Mouse (Mus musculus) embryo, embryonic 11.5 days (tissue): ENCODE data around the gene Adm2.

Experiments
- DNase-seq: peaks from one replicate; pipeline ENCODE4 v3.0.0-alpha.2; 2012; ENCODE audit warnings: low read depth, low spot score

Adm2 gene

DNA sequence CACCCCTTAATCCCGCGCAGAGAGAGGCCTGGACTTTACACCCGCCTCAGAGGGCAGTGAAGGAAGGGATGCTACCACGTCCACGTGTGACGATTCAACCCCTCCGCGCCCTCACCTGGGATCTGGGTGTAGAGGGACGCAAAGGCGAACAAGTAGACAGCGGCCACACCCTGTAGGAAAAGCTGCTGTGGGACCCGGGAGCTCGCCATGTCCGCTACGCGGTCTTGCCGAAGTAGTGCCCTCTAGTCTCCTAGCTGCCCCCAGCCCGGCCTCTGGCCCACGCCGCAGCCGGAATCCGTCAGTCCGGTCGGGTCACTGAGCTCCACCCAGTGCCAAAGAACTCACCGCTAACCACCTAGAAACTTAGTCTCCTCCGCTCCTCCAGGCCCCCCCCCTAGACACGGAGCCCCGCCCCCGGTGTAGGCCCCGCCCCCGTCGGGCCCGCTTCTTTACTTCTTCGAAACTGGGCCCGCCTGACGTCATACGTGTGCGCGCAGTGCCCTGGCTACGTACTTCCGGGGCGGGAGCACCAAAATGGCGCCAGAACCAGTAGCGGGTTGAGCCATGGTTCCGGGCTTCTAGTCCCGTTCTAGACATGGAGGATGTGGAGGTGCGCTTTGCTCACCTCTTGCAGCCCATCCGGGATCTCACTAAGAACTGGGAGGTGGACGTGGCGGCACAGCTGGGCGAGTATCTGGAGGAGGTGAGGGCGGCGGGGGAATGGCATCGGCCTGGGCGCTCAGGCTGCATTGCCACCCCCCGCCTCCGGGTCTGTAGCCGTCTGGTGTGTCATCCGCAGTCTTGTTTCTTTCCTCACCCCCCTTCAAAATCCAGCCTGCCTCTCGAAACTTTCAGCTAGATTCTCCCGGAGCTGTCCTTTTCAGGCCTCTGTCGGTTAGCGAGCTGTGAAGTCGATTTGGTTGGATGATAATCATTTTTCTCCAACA, 33.0 kb downstream of the Adm2 start, which contains the start of the genes Lmf2 and Ncaph2:
Gene Lmf2, minus strand, starts transcription at position 419 of the 947 bp plus-strand sequence.
Gene Ncaph2, plus strand, starts transcription at position 479 of the 947 bp plus-strand sequence.
- peak; percentile 94 for DNase-seq

DNA sequence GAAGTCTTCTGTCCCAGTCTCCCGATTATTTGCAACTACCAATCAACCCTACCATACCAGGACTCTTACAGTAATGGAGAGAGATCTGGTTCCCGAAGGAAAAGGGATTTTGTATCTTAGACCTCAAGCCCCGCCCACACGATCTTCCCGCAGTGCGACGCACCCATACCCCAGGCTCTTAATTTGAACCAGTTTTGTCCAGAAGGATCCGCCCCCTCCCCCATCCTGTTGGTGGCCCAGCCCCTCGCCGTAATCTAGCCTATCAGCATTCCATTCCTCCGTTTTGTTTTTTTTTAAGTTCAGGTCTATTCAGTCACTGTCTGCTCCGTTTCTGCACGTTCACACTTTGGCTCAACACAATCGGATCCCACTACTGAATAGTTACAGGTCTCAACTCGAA, 33.9 kb downstream of the Adm2 start:
- peak; percentile 84 for DNase-seq

DNA sequence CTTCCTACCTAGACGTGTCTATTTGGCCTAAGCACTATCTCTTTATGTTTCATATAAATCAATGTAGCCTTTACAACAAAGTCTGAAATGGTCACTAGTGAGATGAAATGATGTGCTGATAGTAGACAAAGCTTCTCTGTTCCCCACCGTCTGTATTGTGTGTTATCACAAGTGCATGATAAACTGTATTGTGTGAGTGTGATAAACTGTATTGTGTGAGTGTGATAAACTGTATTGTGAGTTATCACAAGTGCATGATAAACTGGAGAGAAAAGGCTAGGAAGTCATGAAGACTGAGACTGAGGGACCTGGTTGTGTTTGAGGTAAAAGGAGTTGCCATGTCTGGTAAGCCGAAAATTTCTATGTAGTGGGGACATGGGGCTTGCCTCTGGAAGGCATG, 36.3 kb downstream of the Adm2 start:
- no peak for DNase-seq

DNA sequence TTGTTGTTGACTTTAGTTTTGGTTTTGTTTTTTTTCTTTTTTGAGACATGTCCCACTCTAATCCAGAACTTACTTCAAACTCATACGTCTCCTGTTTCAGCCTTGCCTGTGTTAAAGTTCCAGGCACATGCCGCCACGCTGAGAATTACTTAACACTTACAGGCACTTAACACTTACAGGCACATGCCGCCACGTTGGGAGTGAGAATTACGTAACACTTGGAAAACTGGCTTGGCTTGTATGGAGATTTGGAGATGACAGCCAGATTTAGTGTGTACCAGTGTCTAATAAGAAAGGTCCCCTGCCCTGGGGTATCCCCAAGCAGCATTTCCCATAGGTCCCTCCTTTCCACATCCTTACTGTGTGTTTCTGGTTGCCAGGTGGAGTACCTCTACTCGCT, 40.5 kb downstream of the Adm2 start:
- DNase-seq = no peak

DNA sequence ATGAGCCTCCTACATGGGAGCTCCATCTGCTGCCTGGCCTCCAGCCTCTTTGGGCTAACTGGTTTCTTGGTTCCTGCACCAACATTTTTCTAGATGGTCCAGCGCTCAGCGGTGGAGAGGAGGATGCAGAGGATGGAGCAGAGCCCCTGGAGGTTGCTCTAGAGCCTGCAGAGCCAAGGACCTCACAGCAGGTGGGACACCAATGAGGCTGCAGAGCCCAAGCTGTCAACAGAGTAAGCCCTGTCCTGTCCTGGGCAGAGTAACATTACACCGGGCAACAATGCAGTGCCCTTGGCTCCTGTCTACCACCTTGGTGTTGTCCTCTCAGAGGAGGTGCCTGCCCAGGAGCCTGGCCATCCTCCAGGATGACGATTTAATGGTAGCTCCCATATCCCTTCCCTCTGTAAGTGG, 42.6 kb downstream of the Adm2 start:
- DNase-seq = no peak

DNA sequence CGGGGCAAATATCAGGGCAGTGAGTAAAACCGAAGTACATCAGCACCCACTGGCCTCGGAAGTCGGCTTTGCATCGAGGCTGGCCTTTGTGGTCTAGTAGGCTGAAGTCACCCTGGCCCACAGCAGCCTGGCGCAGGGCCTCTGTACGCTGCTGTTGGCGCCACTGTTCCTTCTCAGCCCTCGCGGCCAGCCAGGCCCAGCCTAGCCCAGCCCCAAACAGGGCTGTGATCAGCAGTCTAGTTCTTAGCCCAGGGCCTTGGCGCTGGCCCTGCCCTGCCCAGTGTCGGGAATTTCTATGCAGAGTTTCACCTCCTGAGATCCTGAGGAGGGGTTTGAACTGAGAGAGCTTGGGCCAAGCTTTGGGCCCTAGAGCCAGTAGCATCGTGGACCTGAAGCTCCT, 49.5 kb downstream of the Adm2 start:
- DNase-seq = no peak

DNA sequence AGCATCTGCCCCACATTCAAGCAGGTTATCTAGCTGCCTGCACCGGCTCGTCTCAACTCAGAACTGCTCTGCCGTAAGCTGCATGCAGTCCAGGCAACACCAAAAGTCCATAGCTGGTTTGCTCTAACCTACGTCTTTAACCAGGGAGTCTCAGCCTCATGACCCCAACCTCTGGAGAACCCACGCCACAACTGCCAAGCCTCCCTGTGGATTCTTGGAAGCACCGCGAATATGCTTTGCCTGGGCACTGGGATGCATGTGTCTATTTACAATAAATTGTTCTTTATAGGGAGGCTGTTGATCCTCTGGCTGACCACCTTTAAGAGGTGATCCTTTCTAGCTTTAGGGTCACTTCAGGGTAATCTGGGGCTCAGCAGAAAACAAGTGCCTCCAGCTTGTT, 50.0 kb downstream of the Adm2 start:
- no peak for DNase-seq

DNA sequence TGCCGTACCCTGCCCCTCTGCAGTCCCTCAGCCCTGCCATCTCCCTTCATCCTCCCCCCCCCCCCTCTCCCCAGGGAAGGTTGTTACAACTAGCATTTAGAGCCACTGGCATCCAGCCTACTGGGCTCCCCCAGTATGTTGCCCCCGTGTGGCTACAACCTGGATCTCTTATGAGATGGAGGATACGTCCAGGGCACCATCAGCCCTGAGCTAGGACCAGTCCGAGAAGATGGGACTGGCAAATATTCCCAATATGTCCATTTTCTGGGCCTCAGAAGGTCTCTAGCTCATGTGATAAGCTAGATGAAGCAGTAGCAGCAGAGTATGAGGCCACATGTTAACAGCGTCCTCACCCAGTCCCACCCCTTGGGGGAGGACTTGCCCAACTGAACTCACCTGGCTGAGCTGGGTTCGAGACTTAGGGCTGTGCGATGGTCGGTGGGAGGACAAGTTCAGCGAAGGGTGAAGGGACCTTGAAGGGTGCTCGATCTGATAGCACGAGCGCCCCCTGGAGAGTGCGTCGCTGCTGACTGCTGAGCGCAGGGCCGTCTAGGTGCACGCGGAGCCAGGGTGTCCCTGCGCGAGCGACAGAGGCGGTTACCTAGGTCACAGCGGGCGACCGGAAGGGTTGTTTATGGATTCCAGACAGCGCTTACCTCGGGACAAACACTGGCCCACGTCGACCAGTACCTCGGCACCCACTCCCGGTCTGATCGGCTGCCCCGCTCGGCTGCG, 50.7 kb downstream of the Adm2 start:
- DNase-seq = peak; percentile 64

DNA sequence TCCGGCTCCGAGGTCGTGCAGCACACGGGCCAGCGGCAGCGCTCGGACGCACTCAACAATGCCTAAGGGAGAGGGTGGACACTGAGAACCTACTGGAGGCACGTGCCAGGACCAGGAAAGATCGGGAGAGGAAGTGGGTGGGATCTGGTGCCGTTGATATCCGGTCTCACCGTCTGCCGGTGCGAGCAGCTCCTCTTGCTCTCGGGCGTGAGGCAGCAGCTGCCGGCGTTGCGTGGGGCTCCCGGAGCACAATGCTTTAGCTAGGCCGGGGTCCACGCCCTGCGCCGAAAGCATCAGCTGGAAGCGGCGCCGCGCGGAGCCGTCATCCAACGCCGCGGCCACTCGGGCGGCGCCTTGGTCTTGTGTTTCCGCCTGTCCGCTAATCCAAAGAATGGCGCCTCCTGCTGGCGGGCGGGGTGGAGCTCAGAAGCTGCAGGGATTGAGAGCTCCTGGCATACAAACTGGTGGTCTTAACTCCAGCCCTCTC, 51.3 kb downstream of the Adm2 start, which contains the start of gene Sco2:
Gene Sco2, minus strand, starts transcription at position 85 of the 487 bp plus-strand sequence.
- DNase-seq = peak; percentile 90
